Mouse (Mus musculus) liver, embryonic 14.5 days (tissue): ENCODE measurements around the gene Arhgap30.

ENCODE experiments used
- CTCF ChIP-seq: IDR thresholded peaks from 2 replicates; pipeline ENCODE4 v1.5.1; 2016; ENCODE audit warnings: antibody characterized with exemption, low read depth, control low read depth
- EP300 ChIP-seq: IDR thresholded peaks from 2 replicates; pipeline ENCODE4 v1.6.1; 2016; ENCODE audit warnings: antibody characterized with exemption, low read depth

DNA sequence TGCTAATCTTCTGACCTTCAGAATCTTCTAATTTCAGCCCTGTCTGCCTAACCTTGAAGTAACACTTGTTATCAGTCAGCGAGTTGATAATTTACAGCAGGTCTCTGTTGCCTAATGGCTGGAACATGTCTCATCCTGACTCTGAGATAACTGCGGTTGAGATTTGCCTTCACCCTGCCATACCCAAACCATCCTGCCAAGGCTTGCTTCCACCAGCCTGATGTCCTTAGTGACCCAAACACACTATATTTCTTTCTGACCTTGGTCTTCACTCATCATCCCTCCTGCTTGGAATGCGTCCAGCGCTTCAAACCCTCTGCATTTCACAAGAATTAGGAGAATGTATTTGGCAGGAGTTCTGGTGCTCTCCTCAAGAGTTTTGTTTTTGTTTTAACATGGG lies 36.4 kb downstream of the Arhgap30 start:
- no peak for TF ChIP-seq EP300
- no peak for TF ChIP-seq CTCF
